Mouse (Mus musculus) embryo, embryonic 9.5 days (tissue): ENCODE measurements around the gene Gm10985.
A peak's percentile ranks its signal among the peaks of the same experiment; 100 is the strongest.

Experiments
- DNase-seq: peaks from one replicate; pipeline ENCODE4 v3.0.0-alpha.2; 2017; ENCODE audit errors: extremely low spot score

Gm10985 gene

GRCm38 (mm10) chr3:53844786-53845185, at the start of gene Gm10985:
Gm10985 (plus strand) TSS chr3:53845086.
- DNase-seq = no peak

DNA sequence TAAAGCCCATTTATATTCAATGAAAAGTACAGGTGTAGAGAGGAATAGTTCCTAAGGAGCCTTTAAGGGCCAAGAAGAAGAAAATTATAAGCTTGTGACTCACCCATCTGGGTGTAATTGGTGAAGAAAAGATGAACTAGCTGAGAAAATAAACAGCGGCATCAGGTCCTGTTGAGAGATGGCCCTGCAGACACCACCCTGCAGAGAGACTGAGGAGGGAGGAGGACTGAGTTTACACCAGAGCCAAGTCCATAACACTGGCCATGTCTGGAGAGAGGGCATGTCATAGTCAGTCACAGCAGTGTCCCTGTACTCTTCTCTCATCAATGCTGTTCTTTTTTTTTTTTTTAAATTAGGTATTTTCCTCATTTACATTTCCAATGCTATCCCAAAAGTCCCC, 48.0 kb upstream of the Gm10985 start:
- no peak for DNase-seq

GRCm38 (mm10) chr3:53799671-53800070, 45.2 kb upstream of the Gm10985 start:
- no peak for DNase-seq

GRCm38 (mm10) chr3:53813421-53813977, 31.4 kb upstream of the Gm10985 start:
- DNase-seq = peak; percentile 6

DNA sequence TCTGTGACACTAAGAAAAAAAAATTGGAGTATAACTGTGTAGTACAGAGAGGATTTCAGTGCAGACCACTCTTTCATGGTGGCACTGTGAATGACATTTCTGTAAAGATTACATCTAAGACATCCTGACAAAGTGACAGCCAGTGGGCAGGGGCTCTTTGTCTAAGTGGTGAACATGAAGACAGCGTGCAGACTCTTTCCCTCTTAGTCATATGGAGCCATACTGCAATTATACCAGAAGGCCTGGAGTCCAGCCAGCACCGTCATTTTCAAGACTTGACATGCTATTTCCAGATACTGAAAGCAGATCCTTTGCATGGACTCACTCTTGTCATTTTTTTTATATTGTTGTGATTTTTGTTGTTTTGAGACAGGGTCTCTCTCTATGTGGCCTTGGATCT, 10.6 kb upstream of the Gm10985 start:
- no peak for DNase-seq

GRCm38 (mm10) chr3:53846206-53846928, 1.5 kb downstream of the Gm10985 start:
- no peak for DNase-seq

DNA sequence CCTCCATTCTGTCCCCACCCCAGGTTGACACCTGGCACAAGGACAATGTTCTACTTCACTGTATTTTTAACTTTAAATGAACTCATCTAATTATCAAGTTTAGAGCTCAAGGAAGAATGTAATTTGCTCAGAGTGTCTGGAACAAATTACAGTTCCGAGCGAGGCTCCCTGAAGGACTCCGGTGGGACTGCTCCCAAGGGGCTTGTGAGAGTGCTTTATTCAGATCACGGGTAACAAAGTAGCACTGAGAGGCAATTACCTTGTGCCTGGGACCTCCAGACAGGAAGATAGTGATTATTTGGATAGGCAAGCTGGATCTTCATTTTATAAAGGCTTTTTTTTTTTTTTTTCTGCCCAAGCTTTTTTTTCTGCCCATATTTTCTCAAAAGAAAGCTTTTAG, 2.8 kb downstream of the Gm10985 start:
- no peak for DNase-seq

GRCm38 (mm10) chr3:53848262-53848661, 3.4 kb downstream of the Gm10985 start:
- DNase-seq = no peak

DNA sequence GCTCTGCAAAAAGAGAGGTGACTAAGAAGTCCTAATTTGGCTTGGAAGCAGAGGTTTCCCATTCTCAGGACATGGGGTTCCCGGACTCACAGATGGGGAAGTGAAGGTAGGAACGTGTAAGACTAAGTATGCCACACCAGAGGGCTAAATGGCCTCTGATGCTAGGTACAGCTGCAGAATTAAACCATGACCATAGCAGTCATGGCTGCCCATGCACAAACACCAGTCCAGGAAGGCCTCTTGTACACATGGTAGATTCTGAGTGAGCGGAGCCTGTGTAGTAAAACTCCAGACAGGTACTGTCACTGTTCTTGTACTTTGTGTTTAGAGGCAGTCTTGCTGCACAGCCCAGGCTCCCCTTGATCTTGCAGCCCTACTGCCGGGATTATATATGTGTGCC, 9.4 kb downstream of the Gm10985 start:
- no peak for DNase-seq

GRCm38 (mm10) chr3:53854831-53855230, 9.9 kb downstream of the Gm10985 start:
- DNase-seq = no peak

DNA sequence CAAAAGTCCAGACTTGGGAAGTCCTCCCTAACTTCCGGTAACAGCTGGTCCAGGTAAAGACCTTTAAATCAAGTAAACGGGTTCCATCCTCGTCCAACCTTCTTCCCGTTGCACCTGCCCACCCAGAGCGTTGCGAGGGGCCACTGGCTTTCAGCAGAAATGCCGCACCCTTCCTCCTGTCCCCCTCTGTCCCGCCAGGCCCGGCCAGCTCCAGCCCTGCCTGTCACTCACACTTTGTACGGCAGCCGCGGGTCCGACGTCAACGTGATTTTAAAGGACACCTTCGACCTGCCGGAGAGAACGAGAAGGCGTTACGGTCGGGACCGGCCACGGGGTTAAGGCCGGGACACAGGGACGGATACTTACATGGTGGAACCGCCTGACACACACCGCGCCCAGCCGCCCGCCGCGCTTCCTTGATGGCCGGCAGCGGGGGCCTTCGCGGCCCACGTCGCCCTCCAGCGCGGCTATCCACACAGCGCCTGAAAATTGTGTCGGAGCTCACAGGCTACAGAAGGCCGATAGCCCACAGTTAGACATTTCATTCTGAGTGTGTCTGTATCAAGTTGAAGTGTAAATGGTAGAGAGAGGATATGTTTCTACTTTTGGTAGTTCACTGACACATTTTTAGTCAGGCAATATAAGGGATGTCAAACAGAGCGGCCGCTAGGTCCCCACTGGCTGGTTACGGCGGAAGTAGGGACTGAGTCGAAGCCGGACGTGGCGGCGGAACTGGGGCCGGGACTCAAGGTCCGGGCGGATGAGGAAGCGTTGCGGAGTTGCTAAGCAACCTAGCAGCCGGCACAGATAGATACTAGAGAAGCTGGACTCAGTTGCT, 18.7 kb downstream of the Gm10985 start, which contains the start of gene Ufm1:
Gene Ufm1, minus strand, starts transcription at position 448 of the 838 bp plus-strand sequence.
- peak; percentile 90 for DNase-seq

DNA sequence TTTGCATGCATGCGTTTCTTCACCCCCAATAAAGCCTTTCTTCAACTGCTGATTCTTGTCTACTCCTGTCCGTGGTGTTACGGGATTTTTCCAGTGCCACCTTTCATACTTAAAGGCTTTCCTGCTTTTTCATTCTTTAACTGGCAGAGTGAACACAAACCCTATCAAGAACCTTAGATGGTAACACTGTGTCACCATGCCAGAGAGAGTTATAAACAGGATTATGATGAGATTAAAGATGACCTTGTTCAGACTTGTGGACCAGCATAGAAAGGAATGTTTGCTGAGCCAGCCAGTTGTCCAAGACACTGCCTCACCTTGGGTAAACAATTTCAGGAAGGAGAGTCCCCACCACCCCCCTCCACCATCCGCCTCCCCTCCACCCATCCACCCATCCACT, 23.3 kb downstream of the Gm10985 start:
- DNase-seq = no peak

DNA sequence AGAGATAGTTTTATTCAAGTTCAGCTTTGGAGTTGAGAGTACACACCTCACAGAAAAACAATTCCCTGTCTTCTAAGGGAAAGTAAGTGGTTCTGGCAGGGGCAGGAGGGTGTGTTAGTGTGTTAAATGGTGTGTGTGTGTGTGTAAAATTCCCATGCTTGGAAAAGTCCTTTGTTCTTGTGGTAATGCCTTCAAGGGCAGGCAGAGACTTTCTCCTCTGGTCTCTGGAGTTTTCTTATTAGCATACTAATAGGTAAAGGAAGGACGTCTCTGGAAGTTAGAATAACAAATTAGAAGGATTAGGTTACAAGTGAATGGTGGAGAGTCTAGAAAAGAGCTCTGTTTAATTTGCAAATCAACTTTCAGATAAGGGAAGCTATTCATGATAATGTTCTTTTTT, 24.4 kb downstream of the Gm10985 start:
- DNase-seq = no peak

- no peak for DNase-seq
Observed at GRCm38 (mm10) chr3:53870482-53870881, 25.6 kb downstream of the Gm10985 start.

DNA sequence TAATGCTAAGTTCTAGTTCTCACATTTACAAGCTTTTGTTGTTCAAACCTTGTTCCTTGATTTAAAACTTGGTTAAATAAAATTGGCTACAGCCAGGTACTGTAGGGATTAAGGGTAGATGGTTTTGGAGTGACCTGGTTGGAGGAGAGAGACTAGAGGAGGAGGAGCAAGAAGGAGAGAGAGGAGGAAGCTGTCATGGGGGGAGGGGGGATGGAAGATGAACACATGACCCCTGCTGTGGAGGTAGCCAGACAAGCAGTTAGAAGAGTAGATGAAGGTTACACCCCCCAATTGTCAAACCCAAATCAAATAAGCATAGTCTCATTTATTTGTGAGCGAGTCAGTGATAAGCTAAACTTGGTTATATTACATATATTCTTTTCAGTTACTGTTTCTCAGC, 26.7 kb downstream of the Gm10985 start:
- no peak for DNase-seq

DNA sequence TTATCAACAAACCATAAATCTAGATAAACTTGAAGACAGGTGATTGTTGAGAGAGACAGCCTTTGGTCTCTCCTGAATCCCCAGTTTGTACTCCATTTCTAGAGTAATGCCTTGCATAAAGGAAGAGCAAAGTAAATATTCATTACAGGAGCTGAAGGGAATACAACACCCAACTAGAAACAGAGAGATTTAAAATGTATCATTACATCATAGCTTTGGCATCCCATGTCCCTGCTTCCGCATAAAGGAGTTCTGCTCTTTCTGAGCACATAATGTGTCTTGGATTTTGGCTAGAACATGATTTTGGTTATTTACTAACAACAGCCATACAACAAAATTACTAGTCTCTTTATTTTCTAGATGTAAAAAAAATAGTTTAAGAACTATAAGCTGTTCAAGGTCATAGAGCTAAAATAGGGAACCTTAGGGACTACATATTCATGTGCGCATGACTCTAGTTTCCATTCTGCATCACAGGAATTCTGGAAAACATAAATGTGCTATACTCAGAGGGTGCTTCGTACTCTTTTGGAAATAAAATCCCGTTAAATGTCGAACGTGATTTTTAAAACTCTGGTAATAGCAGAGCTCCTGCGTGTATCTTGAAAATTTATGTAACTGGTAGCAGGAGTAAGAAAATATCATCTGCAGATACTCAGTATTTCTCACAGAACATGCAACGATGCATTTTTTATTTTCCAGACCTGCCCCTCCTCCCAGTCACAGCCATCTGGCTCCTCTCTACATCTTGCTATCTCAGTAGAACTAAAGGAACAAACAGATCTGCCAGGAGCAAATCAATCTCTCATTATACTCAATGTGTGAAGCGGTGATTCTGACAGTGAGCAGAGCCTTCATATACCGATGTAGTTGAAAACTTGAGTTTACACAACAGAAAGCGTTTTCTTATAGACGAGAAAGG, 46.0 kb downstream of the Gm10985 start:
- DNase-seq = no peak
